Mouse (Mus musculus): ENCODE data around the gene Ang. TPM values are rescaled to one million over a fixed set of nuclear protein-coding genes. Genes with fewer than 3 reads are reported as not detected.
A peak's percentile ranks its signal among the peaks of the same experiment; 100 is the strongest.

Ang gene
- polyA plus RNA-seq (2015; fragmentation: Nextera tagmentation; extraction: Ambion mirVana) = 7.6 and 7.7 TPM in 2 replicates

DNA sequence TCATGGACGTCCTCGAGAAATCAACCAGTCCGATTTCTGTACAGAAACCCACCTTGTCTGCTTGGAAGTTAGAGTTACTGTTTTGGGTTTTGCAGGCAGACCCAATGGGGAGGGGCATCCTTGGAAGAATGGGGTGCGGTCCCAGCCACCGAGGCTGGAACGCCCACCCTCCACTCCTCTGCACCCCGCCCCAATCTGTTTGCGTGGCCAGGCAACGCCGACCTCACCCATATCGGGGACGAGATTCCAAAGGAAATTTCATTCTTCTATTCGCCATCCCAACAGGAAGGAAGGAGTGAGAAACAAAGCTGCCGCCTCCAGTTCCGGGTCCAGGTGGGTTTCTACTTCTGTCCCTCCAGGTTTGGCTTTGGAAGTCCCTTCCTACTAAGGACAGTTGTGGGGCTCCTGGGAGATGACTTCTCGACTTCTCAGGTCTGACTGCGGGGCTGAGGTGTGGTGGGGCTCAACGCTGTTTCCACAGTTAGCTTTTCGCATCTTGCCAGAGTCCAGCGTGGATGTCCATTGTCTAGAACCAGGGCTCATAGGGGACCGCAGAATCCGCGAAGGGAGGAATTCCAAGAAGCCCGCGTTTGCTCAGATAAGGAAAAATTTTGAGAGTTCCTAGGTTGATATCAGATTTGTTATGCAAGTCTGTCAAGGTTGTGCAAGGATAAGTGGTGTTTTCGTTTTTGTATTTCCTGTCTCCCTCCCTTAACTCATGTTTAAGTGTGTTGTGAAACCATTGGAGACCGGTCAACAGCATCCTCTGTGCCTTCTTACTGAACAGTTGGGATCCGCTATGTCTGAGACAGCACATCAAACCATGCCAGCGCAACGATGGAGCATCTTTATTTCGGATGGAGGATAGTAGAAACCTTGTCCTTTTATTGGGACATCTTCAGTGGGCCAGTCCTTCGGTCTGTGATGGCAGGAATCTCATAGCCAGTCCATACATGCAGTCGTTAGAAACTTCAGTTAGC, at the start of gene Ang, which contains the start of gene Rnase4:
Gene Ang, plus strand, starts transcription at position 230 of the 980 bp plus-strand sequence.
Gene Rnase4, plus strand, starts transcription at position 157 of the 980 bp plus-strand sequence.
- 5% methylated on average over 33 of the region's 33 CpGs for WGBS
- peak; percentile 39; the same call in 1 of the 2 replicates for ATAC-seq (ENCODE audit: borderline replicate concordance, extremely low read depth, low FRiP score, low TSS enrichment)

DNA sequence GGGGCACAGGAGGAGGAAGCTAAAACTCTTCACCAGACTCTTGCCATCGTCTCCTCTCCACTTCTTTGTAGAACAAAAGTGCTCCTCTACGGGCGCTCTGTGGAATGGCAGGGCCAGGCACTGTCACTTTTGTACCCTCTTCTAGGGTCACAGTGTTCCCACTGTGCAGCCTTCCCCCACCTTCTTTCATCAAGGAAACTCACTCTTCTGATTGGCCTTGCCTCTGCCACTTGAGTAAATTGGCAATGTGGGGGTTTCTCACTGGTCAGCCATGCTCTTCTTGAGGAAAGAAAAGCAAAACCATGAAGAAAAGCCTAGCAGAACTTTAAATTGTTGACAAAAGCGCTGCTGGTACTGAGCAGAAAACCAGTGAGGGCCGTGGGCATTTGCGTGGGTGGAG, 49.2 kb upstream of the Ang start, which contains the start of gene Rnase9:
Gene Rnase9, minus strand, starts transcription at position 101 of the 400 bp plus-strand sequence.
- H3K4me1 ChIP-seq = no peaks in the 10 kb centered on the region
- no peak within 1 kb of the TSS for H3K4me3 ChIP-seq
- H3K36me3 ChIP-seq = no peaks in the 10 kb centered on the region
- no peaks in the 10 kb centered on the region for H3K9me3 ChIP-seq
- no peak within 1 kb of the TSS for H3K9ac ChIP-seq
- no peaks in the 10 kb centered on the region for H3K27me3 ChIP-seq
- WGBS = 78% methylated on average over 6 of the region's 6 CpGs
- no peak for ATAC-seq (ENCODE audit: borderline replicate concordance, extremely low read depth, low FRiP score, low TSS enrichment)
- H3K4me2 ChIP-seq = no peak within 1 kb of the TSS
- no peak within 1 kb of the TSS for H3K27ac ChIP-seq

More for the DNA sequence above, at the start of gene Ang, which contains the start of gene Rnase4:
- H3K36me3 ChIP-seq = no peaks in the 10 kb centered on the region
- H3K27ac ChIP-seq = peak within 1 kb of the TSS; percentile 91
- H3K4me1 ChIP-seq = peaks cover 26% of the 10 kb centered on the region
- no peaks in the 10 kb centered on the region for H3K9me3 ChIP-seq
- H3K4me2 ChIP-seq = peak within 1 kb of the TSS; percentile 71
- H3K9ac ChIP-seq = peak within 1 kb of the TSS; percentile 61
- no peaks in the 10 kb centered on the region for H3K27me3 ChIP-seq
- peak within 1 kb of the TSS; percentile 74 for H3K4me3 ChIP-seq

DNA sequence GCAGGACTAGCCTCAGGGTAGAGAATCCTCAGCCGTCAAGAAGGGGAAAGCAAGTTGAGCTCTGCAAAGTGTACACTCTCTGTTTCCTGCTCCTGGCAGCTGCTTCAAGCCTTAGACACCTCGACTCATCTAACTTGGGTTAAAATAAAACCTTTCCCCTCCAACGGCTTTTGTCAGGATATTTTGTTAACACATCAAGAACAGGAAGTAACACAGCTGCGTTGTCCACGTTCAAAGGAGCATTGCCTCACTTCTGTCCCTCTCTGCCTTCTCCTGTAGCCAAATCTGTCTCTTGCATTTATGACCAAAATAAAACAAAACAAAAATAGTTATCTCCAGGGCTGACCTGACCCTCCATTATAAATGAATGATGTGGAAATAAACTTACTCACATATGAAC, 43.1 kb upstream of the Ang start:
- no peak overlapping the region for H3K27ac ChIP-seq
- H3K36me3 ChIP-seq = no peaks in the 10 kb centered on the region
- WGBS = 15% methylated on average over 5 of the region's 5 CpGs
- ATAC-seq (ENCODE audit: borderline replicate concordance, extremely low read depth, low FRiP score, low TSS enrichment) = peak; percentile 55; the same call in 1 of the 2 replicates
- H3K9ac ChIP-seq = no peak overlapping the region
- no peaks in the 10 kb centered on the region for H3K9me3 ChIP-seq
- no peaks in the 10 kb centered on the region for H3K27me3 ChIP-seq
- no peak overlapping the region for H3K4me2 ChIP-seq
- H3K4me1 ChIP-seq = peaks cover 7% of the 10 kb centered on the region; the same call in 1 of the 2 replicates
- no peak overlapping the region for H3K4me3 ChIP-seq

DNA sequence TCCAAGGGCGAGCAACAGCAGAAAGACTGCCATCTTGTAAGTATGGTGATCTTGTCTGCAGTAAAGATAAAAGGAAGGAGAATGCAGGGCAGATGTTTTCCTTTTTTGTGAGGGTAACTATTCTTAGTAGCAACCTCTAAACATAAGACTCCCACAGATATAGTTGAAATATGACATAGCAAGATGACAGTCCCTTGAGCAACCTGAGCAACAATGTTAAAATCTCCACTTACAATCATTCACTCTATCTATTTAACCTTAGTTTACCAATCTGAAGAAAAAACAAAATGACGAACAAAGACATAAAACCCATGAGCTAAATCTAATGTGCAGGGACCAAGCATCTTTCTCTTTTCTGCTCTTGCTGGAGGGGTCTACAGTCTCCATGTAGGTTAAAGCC, 40.9 kb upstream of the Ang start, which contains the start of gene Rnase11:
Gene Rnase11, minus strand, starts transcription at position 101 of the 400 bp plus-strand sequence.
- Histone ChIP-seq H3K27ac (no peak within 1 kb of the TSS), H3K36me3 (no peaks in the 10 kb centered on the region), H3K4me1 (peaks cover 7% of the 10 kb centered on the region; the same call in 1 of the 2 replicates), H3K4me3 (no peak within 1 kb of the TSS), H3K27me3 (no peaks in the 10 kb centered on the region), H3K9me3 (no peaks in the 10 kb centered on the region), H3K4me2 (no peak within 1 kb of the TSS), H3K9ac (no peak within 1 kb of the TSS)
- 85% methylated on average over 2 of the region's 2 CpGs for WGBS
- ATAC-seq (ENCODE audit: borderline replicate concordance, extremely low read depth, low FRiP score, low TSS enrichment) = no peak

DNA sequence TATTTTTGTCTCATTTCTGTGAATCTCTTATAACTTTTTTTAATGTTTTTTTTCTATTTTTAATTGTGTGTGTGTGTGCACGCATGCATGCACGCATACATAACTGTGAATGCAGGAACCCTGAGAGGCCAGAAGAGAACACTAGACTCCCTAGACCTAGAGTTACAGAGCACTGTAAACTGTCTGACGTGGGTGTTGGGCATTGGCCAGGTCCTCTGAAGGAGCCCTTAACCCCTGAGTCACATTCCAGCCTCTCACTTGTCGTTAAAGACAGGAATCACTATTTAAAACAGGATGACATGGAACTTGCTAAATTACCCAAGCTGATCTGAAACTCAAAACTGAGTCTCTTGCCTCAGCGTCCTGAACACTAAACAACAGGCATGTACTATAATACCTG, 39.0 kb upstream of the Ang start:
- no peak overlapping the region for H3K4me2 ChIP-seq
- H3K4me3 ChIP-seq = no peak overlapping the region
- H3K27ac ChIP-seq = no peak overlapping the region
- ATAC-seq (ENCODE audit: borderline replicate concordance, extremely low read depth, low FRiP score, low TSS enrichment) = no peak
- H3K27me3 ChIP-seq = no peaks in the 10 kb centered on the region
- H3K4me1 ChIP-seq = peaks cover 7% of the 10 kb centered on the region; the same call in 1 of the 2 replicates
- H3K36me3 ChIP-seq = no peaks in the 10 kb centered on the region
- no peaks in the 10 kb centered on the region for H3K9me3 ChIP-seq
- 44% methylated on average over 5 of the region's 5 CpGs for WGBS
- no peak overlapping the region for H3K9ac ChIP-seq

DNA sequence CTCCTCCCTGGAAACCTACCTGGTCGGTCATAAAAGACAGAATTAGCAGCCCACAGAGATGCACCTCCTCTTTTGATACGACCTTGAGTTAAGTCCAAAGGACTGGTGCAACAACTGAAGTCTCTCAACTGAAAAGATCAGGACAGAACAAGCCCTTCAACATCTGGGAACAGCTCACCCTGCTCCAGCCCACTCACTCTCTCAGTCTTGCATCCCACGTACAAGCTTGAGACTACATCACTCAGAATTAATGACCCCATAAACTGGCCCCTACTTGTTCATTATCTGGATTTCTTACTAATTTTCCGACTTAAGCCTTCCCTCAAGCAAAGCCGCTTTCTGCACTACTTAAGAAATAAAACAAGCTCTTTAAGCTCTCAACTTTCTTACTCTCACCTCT, 37.8 kb upstream of the Ang start:
- no peak overlapping the region for H3K9ac ChIP-seq
- H3K4me1 ChIP-seq = no peaks in the 10 kb centered on the region; the same call in 1 of the 2 replicates
- WGBS = 68% methylated on average over 5 of the region's 5 CpGs
- H3K4me3 ChIP-seq = no peak overlapping the region
- no peaks in the 10 kb centered on the region for H3K27me3 ChIP-seq
- H3K4me2 ChIP-seq = no peak overlapping the region
- no peak overlapping the region for H3K27ac ChIP-seq
- no peak for ATAC-seq (ENCODE audit: borderline replicate concordance, extremely low read depth, low FRiP score, low TSS enrichment)
- H3K36me3 ChIP-seq = no peaks in the 10 kb centered on the region
- H3K9me3 ChIP-seq = no peaks in the 10 kb centered on the region

DNA sequence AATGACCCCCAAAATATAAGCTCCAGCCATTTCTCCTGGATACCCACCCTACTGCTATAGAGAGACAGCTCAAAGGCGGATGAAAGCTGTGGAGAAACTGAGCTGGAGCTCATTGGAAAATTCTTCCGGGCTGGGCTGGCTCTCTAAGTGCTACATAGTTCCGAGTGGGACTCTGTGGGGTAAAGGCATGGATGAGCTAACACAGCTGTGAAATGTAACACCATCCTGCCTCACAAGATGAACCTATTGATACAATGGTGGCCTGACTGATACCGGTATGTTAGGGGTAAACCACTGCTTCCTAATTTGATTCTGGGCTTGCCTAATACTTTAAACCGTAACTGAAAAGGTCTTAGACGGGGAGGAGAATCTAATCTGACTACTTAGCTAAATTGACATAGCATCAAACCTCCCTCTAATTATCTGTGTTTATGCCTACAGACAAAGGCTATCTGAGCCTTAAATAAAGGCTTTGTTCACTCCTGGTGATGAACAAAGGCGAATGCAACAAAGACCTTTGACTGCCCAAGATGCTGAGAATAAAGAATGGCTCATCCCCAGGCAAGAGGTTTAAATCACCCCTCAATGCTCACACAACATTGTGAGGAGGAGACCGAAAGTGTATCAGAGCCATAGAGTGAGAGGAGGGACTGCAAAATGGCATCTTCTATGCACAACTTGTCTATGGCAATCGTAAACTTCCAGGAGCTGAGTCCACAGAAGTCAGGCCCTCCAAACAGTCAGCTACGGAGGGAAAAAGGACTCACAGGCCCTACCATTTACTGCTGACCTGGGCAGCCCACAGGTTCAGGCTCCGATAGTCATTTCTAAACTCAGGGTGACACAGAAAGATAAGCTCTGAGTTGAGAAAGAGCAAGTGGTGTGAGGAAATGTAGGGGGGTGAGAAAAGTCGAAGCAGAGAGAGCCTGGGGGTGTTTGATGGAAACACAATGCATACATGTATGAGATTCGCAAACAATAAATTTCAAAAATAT, 36.4 kb upstream of the Ang start:
- H3K27me3 ChIP-seq = no peaks in the 10 kb centered on the region
- no peaks in the 10 kb centered on the region for H3K36me3 ChIP-seq
- H3K4me3 ChIP-seq = no peak overlapping the region
- H3K27ac ChIP-seq = no peak overlapping the region
- 66% methylated on average over 13 of the region's 13 CpGs for WGBS
- H3K9me3 ChIP-seq = no peaks in the 10 kb centered on the region
- no peak for ATAC-seq (ENCODE audit: borderline replicate concordance, extremely low read depth, low FRiP score, low TSS enrichment)
- no peak overlapping the region for H3K4me2 ChIP-seq
- H3K4me1 ChIP-seq = no peaks in the 10 kb centered on the region; the same call in 1 of the 2 replicates
- H3K9ac ChIP-seq = no peak overlapping the region

DNA sequence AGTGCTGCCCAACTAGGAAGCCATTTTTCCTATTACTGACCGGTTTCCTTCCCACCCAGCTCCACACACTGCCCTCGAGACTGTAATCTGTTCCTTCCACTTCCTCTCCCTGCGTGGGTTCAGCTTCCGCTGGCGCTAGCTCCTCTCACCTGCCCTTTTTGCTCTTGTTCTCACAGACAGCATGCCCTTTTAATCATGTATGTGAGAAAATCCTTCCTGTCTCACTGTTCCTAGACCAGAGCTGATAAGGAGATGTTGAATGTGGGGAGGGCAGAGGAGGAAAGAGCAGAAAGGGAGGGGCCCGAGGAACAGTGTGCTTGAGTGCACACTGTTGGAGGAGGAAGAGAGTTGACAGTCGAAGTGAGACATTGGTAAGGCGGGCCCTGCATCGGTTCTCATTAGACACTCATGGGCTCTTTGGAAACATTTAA, 33.5 kb upstream of the Ang start, which contains the start of gene Rnase12:
Gene Rnase12, minus strand, starts transcription at position 261 of the 431 bp plus-strand sequence.
- no peak for ATAC-seq (ENCODE audit: borderline replicate concordance, extremely low read depth, low FRiP score, low TSS enrichment)
- Histone ChIP-seq H3K4me1 (peaks cover 4% of the 10 kb centered on the region; the same call in 1 of the 2 replicates), H3K9me3 (no peaks in the 10 kb centered on the region), H3K9ac (no peak within 1 kb of the TSS), H3K4me2 (0 out of 2 replicates have a peak within 1 kb of the TSS, but pooled peaks have one; percentile 13), H3K27me3 (no peaks in the 10 kb centered on the region), H3K4me3 (no peak within 1 kb of the TSS), H3K27ac (no peak within 1 kb of the TSS), H3K36me3 (no peaks in the 10 kb centered on the region)
- WGBS = 35% methylated on average over 9 of the region's 9 CpGs

DNA sequence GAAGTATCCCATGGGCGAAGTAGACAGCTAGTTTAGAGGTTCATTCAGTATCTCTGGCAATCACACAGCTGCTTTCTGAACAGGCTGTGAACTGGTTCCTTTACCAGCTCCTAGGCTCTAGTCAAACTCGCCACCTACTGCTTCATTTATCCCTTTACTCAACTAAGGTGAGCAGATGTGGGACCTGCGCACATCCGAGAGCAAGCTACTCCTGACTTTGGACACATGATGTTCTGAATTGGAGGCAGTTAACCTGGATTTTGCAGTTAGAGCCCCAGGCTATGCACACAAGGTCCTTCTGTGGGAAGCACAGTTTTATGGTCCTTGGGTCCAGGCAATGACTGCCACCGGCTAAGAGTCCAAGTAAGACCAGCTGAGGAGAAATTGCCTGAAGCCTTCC, 30.2 kb upstream of the Ang start:
- no peak overlapping the region for H3K27ac ChIP-seq
- no peak for ATAC-seq (ENCODE audit: borderline replicate concordance, extremely low read depth, low FRiP score, low TSS enrichment)
- WGBS = 92% methylated on average over 5 of the region's 5 CpGs
- no peaks in the 10 kb centered on the region for H3K9me3 ChIP-seq
- no peak overlapping the region for H3K4me2 ChIP-seq
- H3K27me3 ChIP-seq = no peaks in the 10 kb centered on the region
- H3K4me1 ChIP-seq = peaks cover 4% of the 10 kb centered on the region; the same call in 1 of the 2 replicates
- H3K36me3 ChIP-seq = no peaks in the 10 kb centered on the region
- no peak overlapping the region for H3K9ac ChIP-seq
- H3K4me3 ChIP-seq = no peak overlapping the region

DNA sequence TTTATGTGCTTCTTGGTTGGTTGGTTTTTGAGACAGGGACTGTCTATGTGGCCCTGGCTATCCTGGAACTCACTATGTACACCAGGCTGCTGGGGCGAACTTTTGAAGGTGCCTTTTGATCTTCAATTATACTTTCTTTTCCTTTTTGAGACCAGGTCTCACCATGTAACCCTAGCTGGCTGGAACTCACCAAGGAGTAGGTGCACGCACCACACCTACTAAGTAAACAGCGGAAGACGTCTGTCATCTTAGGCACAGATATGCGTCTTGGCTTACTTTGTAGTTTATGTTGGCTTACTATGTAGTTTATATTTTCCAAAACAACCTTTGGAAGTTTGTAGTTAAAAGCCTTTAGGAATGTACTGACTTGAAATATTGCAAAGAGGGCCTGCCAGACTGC, 22.0 kb upstream of the Ang start:
- no peak overlapping the region for H3K4me2 ChIP-seq
- H3K27ac ChIP-seq = no peak overlapping the region
- peaks cover 5% of the 10 kb centered on the region; the same call in 1 of the 2 replicates for H3K4me1 ChIP-seq
- H3K27me3 ChIP-seq = no peaks in the 10 kb centered on the region
- H3K9me3 ChIP-seq = no peaks in the 10 kb centered on the region
- H3K36me3 ChIP-seq = no peaks in the 10 kb centered on the region
- WGBS = 65% methylated on average over 5 of the region's 5 CpGs
- H3K9ac ChIP-seq = no peak overlapping the region
- no peak for ATAC-seq (ENCODE audit: borderline replicate concordance, extremely low read depth, low FRiP score, low TSS enrichment)
- H3K4me3 ChIP-seq = no peak overlapping the region

DNA sequence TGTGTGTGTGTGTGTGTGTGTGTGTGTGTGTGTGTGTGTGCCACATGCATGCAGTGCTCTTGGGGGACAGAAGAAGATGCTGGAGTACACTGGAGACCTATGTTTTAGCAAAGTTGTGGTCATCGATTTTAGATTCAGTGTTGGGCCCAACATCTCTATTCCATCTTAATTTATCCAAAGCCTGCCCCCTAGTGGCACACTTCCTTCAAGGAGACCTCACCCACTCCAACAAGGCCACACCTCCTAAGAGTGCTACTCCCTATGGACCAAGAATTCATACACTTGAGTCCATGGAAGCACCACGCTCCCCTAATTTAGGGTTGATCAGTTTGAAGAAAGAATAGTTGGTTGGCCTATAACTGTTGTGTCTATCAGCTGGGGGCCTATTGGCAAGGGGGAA, 21.3 kb upstream of the Ang start:
- 89% methylated on average over 2 of the region's 2 CpGs for WGBS
- no peaks in the 10 kb centered on the region for H3K27me3 ChIP-seq
- no peak overlapping the region for H3K9ac ChIP-seq
- no peak overlapping the region for H3K4me3 ChIP-seq
- no peak overlapping the region for H3K27ac ChIP-seq
- no peak for ATAC-seq (ENCODE audit: borderline replicate concordance, extremely low read depth, low FRiP score, low TSS enrichment)
- H3K4me1 ChIP-seq = peaks cover 5% of the 10 kb centered on the region; the same call in 1 of the 2 replicates
- H3K36me3 ChIP-seq = no peaks in the 10 kb centered on the region
- no peak overlapping the region for H3K4me2 ChIP-seq
- no peaks in the 10 kb centered on the region for H3K9me3 ChIP-seq
